Mouse (Mus musculus) embryonic fibroblast, embryonic 13.5 days (primary cell): ENCODE data around the gene Fam189a2. TPM values are rescaled to one million over a fixed set of nuclear protein-coding genes. Genes with fewer than 3 reads are reported as not detected.

Experiments used
- H3K27ac ChIP-seq: 2 replicates; pipeline ENCODE4 v1.5.1; 2012; ENCODE audit warnings: low read length, control low read depth, inconsistent platforms; ENCODE audit not compliant: insufficient read depth
- H3K4me1 ChIP-seq: 2 replicates; pipeline ENCODE4 v1.6.1; 2011; ENCODE audit warnings: low read length; ENCODE audit not compliant: control insufficient read depth, insufficient read depth
- H3K4me3 ChIP-seq: 2 replicates; pipeline ENCODE4 v1.5.1; 2011; ENCODE audit warnings: mild to moderate bottlenecking, control low read depth, low read length; ENCODE audit not compliant: insufficient read depth
- CTCF ChIP-seq: IDR thresholded peaks from 2 replicates; pipeline ENCODE4 v1.5.1; 2011; ENCODE audit warnings: mild to moderate bottlenecking, control low read depth, low read length, moderate library complexity, borderline replicate concordance; ENCODE audit not compliant: insufficient read depth
- POLR2A ChIP-seq: IDR thresholded peaks from 2 replicates; pipeline ENCODE4 v1.6.1; 2011; ENCODE audit warnings: low read depth, mild to moderate bottlenecking, control low read depth, low read length, moderate library complexity
- polyA plus RNA-seq: library from polyadenylated mRNA; stranded (reverse); fragments of >200 nt; gene quantifications from 2 replicates; pipeline ENCODE4 v1.2.4, GENCODE M21; 2011; ENCODE audit warnings: low read depth; ENCODE audit not compliant: missing spikeins, insufficient read length

Gene Fam189a2
- polyA plus RNA-seq, 1 experiment = 0.35 TPM

DNA sequence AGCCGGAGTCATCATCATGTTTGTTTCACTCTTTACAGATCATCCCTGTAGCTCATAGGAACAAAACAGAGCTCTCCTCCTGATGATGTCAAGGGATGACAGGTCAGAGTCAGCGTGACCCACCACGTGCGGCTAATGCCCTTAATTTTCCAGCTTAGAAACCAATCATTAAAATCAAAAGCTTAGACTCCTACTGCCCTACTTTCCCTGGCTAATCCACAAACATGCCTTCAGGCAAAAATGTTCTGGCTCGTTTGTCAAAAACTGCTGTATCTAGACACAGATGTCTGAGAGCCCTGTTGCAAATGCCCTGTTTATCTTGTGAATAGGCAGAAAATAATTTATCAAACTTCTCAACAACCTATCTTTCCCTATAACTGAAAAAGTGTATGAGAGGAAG, 4.9 kb downstream of the Fam189a2 start:
- H3K4me3 ChIP-seq = no peak overlapping the region
- no peak overlapping the region for H3K27ac ChIP-seq
- TF ChIP-seq POLR2A = no peak
- no peak for TF ChIP-seq CTCF
- H3K4me1 ChIP-seq = no peaks in the 10 kb centered on the region

DNA sequence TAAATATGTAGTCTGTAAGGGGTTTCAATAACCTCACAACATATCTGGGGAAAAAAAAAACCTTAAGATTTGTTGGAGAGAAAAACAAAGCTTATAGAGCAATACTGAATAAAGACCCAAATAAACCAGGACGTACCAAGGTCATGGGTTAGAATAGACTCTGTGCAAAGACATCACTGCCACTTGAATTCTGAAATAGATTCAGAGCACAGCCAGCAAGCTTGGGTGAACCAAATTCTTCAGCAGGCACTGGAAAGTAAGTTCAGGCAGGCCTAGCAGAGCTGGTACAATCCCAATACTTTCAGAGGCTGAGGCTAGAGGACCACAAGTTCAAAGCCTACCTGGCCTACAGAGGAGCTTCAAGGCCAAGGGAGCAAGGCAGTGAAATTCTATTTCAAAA, 6.2 kb downstream of the Fam189a2 start:
- Histone ChIP-seq H3K4me1 (no peaks in the 10 kb centered on the region), H3K4me3 (no peak overlapping the region), H3K27ac (no peak overlapping the region)
- TF ChIP-seq POLR2A (no peak), CTCF (no peak)

DNA sequence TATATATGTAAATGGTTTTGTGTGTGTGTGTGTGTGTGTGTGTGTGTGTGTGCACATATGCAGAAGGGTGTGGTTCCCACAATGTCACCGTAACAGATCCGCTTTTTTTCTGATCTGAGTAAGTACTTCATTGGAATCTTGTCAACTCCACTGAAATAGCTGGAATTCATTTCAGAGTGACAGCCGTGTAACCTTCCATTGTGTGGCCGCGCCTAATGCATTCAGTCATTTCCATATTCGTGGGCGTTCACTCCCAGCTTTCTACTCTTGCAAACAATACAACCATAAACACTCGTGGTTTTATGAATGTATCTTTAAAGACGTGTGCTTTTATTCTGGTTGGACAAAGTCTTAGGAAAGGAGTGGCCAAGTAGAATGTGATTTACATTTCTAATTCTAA, 6.7 kb downstream of the Fam189a2 start:
- TF ChIP-seq CTCF = no peak
- TF ChIP-seq POLR2A = no peak
- H3K4me3 ChIP-seq = no peak overlapping the region
- no peaks in the 10 kb centered on the region for H3K4me1 ChIP-seq
- H3K27ac ChIP-seq = no peak overlapping the region

DNA sequence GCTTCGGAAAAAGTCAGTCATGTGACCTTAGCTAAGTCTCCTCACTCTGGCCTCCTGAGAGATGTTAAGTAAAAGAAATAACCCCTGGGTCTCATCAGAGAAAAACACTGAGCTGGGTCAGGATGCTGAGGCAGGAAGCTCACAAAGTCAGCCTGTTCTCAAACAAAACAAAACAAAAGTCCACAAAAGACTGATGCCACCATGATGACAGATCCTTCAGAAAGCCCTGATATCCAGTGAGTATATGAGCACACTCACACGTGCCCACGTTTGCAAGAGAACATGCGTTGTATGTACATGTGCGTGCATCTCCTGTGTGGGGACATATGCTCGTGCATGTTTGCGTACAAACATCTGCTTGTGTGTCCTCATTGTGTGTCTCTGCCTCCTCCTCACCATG, 7.5 kb downstream of the Fam189a2 start:
- Histone ChIP-seq H3K4me1 (no peaks in the 10 kb centered on the region), H3K4me3 (no peak overlapping the region), H3K27ac (no peak overlapping the region)
- TF ChIP-seq POLR2A (no peak), CTCF (no peak)

DNA sequence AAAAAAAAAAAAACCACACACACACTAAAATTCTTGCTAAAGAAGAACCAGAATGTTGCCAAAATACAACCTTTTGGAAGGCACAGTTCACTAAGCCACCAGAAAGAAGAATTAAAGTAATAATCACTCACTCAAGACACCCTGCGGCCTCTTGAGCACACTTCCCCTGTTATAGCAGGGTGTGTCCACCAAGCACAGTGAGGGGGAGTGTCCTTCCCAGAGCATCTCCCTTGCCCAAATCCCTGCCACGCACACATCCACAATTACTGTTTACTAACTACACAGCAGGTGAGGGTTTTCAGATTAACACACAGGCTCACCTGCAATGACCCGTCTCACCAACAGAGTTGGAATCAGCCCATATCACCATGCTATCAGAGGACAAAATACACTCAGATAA, 8.0 kb downstream of the Fam189a2 start:
- no peak overlapping the region for H3K4me3 ChIP-seq
- H3K27ac ChIP-seq = no peak overlapping the region
- no peak for TF ChIP-seq POLR2A
- TF ChIP-seq CTCF = no peak
- no peaks in the 10 kb centered on the region for H3K4me1 ChIP-seq

DNA sequence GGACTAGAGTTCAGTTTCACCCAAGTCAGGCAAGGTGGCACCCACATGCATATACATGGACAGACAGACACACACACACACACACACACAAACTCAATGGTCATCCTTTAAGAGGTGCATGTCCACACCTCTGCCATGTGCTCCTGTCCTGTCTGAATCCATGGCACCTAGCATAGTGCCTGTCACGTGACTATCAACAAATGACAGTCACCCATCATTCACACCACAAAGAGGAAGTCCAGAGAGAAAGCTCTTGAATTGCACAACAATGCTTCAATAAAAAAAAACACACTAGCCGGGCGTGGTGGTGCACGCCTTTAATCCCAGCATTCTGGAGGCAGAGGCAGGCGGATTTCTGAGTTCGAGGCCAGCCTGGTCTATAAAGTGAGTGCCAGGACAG, 8.5 kb downstream of the Fam189a2 start:
- no peak for TF ChIP-seq POLR2A
- no peak for TF ChIP-seq CTCF
- Histone ChIP-seq H3K4me3 (no peak overlapping the region), H3K27ac (no peak overlapping the region), H3K4me1 (no peaks in the 10 kb centered on the region)

DNA sequence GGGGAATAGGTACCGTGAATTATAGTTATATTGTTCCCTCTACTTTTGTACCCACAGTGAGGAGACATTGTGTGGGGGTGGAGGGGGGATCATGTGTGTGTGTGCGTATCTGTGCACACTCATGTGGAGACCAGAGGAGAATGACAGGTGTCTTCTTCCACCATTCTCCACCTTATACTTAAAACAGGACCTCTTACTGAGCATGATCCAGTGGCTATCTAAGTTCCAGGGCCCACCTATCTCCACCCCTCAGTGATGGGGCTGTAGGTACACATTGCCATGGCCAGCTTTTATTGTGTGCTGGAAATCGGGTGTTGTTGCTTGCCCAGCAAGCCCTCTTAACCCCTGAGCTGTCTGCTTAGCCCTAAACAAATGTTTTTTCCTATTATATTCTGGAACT, 10.1 kb downstream of the Fam189a2 start:
- TF ChIP-seq POLR2A = no peak
- no peak for TF ChIP-seq CTCF
- H3K4me3 ChIP-seq = no peak overlapping the region
- H3K27ac ChIP-seq = no peak overlapping the region
- H3K4me1 ChIP-seq = no peaks in the 10 kb centered on the region

DNA sequence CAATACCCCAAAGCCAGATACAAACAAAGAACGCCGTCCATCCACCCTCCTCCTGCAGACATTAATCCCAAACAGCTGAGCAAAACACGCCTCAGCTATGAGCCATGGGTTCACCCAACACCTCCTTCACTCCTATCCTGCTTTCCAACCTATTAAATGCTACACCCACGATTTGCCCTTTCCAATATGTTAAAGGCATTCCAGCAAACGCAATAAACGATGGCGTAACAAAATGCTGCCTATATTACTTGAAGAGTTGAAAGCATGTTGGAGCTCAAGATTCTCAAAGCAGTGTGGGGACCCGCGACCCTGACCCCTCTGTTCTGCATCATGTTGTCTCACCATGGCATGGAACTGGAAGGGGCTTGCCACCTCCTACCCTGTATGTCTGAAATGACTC, 11.2 kb downstream of the Fam189a2 start:
- no peaks in the 10 kb centered on the region for H3K4me1 ChIP-seq
- TF ChIP-seq CTCF = no peak
- no peak for TF ChIP-seq POLR2A
- H3K27ac ChIP-seq = no peak overlapping the region
- no peak overlapping the region for H3K4me3 ChIP-seq

DNA sequence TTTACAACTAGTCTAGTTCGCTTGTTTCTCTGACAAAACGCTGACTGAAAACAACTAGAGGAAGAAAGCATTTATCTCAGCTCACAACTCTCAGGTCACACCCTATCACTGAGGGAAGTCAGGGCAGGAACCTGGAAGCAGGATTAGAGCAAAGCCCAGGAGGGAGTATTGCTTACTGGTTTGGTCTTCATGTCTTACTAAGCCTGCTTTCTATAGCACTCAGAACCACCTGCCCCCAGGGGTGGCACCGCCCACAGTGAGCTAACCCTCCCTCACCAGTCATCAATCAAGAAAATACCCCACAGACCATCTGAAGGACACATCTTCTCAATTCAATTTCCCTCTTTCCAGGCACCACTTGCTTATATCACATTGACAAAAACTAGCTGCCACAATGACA, 12.4 kb downstream of the Fam189a2 start:
- Histone ChIP-seq H3K27ac (no peak overlapping the region), H3K4me3 (no peak overlapping the region), H3K4me1 (no peaks in the 10 kb centered on the region)
- TF ChIP-seq POLR2A (no peak), CTCF (no peak)

DNA sequence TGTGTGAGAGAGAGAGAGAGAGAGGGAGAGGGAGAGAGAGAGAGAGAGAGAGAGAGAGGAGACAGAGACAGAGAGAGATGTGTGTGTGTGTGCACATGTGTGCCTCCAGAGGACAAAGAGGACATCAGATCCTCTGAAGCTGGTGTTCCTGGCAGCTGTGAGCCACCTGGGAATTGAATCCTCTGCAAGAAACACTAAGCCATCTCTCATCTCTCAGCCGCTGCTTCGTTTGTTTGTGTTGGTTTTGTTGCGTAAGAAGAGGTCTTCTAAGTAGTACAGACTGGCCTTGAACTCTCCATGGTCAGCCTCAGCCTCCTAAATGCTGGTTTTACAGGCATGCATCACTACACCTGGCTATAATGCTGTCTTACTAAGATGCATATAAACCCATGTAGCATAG, 12.9 kb downstream of the Fam189a2 start:
- no peak overlapping the region for H3K4me3 ChIP-seq
- TF ChIP-seq POLR2A (no peak), CTCF (no peak)
- no peak overlapping the region for H3K27ac ChIP-seq
- no peaks in the 10 kb centered on the region for H3K4me1 ChIP-seq

DNA sequence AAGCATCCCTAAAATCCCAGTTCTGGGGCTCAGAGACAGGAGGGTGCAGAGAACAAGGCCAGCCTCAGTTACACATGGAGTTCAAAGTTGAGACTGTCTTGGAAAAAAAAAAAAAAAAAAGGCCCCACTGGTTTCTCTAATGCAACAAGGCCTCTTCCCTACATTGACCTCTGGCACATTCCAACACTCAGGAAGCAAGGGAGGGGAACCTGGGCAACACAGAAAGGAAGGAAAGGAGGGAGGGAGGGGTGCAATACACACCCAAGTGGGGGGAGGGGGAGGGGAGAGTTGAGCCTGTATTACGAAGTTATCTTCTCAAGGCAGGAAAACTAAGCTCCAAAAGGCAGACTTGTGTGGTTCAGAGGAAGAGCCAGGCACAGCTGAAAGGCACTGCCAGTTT, 13.4 kb downstream of the Fam189a2 start:
- no peak overlapping the region for H3K27ac ChIP-seq
- no peak overlapping the region for H3K4me3 ChIP-seq
- TF ChIP-seq CTCF (no peak), POLR2A (no peak)
- no peaks in the 10 kb centered on the region for H3K4me1 ChIP-seq
